Mouse (Mus musculus) embryo, embryonic 11.5 days (tissue): Measurements from ENCODE around the gene Sez6l.
A peak's percentile ranks its signal among the peaks of the same experiment; 100 is the strongest.

ENCODE experiments used
- DNase-seq: peaks from one replicate; pipeline ENCODE4 v3.0.0-alpha.2; 2012; ENCODE audit warnings: low read depth, low spot score

Gene Sez6l

GRCm38 (mm10) chr5:112533312-112534075 lies 43.5 kb downstream of the Sez6l start:
- DNase-seq, result no peak

GRCm38 (mm10) chr5:112532894-112533293 lies 44.1 kb downstream of the Sez6l start:
- no peak for DNase-seq

GRCm38 (mm10) chr5:112532210-112532609 lies 44.8 kb downstream of the Sez6l start:
- no peak for DNase-seq

- DNase-seq, result no peak
These were observed 45.9 kb downstream of the Sez6l start for GRCm38 (mm10) chr5:112531111-112531510.

GRCm38 (mm10) chr5:112526936-112527335 lies 50.0 kb downstream of the Sez6l start:
- DNase-seq, result no peak

GRCm38 (mm10) chr5:112526435-112526834 lies 50.5 kb downstream of the Sez6l start:
- DNase-seq, result no peak

GRCm38 (mm10) chr5:112525980-112526379 lies 51.0 kb downstream of the Sez6l start:
- no peak for DNase-seq

- DNase-seq, result no peak
These were observed 51.7 kb downstream of the Sez6l start for GRCm38 (mm10) chr5:112525271-112525670.

GRCm38 (mm10) chr5:112523796-112524195 lies 53.2 kb downstream of the Sez6l start:
- DNase-seq, result no peak

GRCm38 (mm10) chr5:112523331-112523730 lies 53.7 kb downstream of the Sez6l start:
- no peak for DNase-seq

GRCm38 (mm10) chr5:112521703-112522527 lies 55.1 kb downstream of the Sez6l start:
- no peak for DNase-seq

- peak; percentile 55 for DNase-seq
These were observed 55.9 kb downstream of the Sez6l start for GRCm38 (mm10) chr5:112520826-112521702.

- DNase-seq, result no peak
These were observed 58.2 kb downstream of the Sez6l start for GRCm38 (mm10) chr5:112518773-112519172.

- DNase-seq, result no peak
These were observed 59.5 kb downstream of the Sez6l start for GRCm38 (mm10) chr5:112517454-112517853.

GRCm38 (mm10) chr5:112516527-112516926 lies 60.5 kb downstream of the Sez6l start:
- DNase-seq, result no peak

- no peak for DNase-seq
These were observed 66.6 kb downstream of the Sez6l start for GRCm38 (mm10) chr5:112510351-112510750.

GRCm38 (mm10) chr5:112509916-112510315 lies 67.1 kb downstream of the Sez6l start:
- no peak for DNase-seq

- DNase-seq, result no peak
These were observed 71.4 kb downstream of the Sez6l start for GRCm38 (mm10) chr5:112505595-112505994.

GRCm38 (mm10) chr5:112501384-112501783 lies 75.6 kb downstream of the Sez6l start:
- DNase-seq, result no peak

GRCm38 (mm10) chr5:112499918-112500682 lies 76.9 kb downstream of the Sez6l start:
- DNase-seq, result no peak
